Mouse (Mus musculus): ENCODE results near the gene Gm17067.
A peak's percentile ranks its signal among the peaks of the same experiment; 100 is the strongest.
"Not testable (repeated sequence)": the region's sequence is repeated elsewhere in the genome, so short reads cannot be mapped to it uniquely, and the experiment has no call there.

The Gm17067 gene

DNA sequence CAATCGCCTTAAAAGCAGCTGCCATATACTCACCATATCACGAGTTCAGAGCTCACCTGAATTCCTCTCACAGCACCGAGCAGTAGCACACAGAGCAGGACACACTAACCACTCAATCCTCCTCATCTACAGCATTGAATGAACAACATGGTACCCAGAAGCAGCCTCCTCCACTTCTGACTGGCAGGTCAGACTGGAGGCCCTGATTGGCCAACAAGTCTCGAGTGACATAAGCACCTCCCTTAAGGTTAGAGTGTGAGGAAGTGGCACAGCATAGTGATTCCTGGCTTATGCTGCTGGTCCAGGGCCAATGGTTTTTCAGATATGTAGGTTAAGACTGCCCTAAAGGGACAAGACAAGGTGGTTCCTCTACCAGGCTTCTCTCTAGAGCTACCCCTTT lies at the start of gene Gm17067:
Gene Gm17067 (minus strand): TSS at position 101 of the 400 bp plus-strand sequence.
- not testable (repeated sequence) for DNase-seq (ENCODE audit: low read depth, low spot score)

DNA sequence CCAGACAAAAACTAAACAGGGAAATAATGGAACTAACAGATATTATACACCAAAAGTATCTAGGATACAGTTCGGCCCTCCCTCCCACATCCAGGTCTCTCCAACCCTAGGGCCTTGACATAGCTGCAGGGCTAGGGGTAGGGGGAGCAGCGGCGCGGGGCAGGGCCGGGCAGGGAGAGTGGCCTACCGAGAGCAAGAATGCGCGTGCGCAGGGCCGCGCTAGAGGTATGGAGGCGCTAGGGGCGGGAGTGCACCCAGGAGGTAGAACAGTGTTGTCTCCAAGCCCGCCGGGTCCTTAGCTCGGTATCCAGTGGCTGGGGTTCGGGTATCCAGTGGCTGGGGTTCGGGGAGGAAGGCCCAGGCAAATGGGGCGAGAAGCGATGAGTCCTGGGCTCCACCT lies 23.0 kb upstream of the Gm17067 start:
- no peak for DNase-seq (ENCODE audit: low read depth, low spot score)

DNA sequence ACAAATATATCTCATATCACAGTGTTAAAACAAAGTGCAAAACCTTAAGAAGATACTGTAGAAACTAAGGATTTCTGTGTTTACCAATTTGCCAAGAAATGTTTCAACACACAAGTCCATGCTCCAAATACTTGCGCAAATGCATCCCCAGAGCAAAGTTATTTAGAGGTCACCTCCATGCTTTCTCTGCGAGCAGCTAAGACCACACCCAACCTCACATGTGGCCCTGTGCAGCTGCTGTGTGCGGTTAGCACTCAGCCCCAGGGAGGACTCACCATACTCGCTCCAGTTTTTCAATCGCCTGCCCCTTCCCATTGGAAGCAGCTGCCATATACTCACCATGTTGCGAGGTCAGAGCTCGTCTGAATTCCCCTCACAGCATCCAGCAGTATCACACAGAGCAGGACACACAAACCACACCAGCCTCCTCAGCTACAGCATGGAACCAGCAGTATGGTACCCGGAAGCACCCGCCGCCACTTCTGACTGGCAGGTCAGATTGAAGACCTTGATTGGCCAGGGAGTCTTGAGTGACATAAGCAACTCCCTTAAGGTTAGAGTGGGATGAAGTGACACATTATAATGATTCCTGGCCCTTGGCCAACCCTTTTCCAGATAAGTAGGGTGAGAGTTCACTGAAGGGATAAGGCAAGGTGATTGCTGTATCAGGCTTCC lies 11.9 kb upstream of the Gm17067 start:
- no peak for DNase-seq (ENCODE audit: low read depth, low spot score)

DNA sequence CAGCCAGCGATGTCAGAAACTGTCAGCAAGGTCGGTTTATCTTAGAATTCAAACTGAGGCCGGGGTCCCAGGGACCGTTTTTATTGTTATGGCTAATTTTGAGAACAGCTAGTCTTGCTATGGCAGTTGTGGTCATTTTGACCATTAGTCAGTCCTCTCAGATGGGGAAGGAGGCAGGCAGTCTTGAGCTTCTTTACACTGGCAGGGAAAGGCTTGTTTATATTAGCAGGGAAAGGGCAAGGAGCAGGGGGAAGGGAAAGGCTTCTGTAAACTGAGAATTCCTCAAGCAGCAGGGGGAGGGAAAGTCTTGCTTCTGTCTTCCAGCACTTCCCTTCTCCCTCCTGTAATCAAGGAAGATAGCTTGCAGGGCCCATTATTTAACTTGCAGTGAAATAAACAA lies 33.6 kb downstream of the Gm17067 start:
- DNase-seq (ENCODE audit: low read depth, low spot score), result not testable (repeated sequence)

DNA sequence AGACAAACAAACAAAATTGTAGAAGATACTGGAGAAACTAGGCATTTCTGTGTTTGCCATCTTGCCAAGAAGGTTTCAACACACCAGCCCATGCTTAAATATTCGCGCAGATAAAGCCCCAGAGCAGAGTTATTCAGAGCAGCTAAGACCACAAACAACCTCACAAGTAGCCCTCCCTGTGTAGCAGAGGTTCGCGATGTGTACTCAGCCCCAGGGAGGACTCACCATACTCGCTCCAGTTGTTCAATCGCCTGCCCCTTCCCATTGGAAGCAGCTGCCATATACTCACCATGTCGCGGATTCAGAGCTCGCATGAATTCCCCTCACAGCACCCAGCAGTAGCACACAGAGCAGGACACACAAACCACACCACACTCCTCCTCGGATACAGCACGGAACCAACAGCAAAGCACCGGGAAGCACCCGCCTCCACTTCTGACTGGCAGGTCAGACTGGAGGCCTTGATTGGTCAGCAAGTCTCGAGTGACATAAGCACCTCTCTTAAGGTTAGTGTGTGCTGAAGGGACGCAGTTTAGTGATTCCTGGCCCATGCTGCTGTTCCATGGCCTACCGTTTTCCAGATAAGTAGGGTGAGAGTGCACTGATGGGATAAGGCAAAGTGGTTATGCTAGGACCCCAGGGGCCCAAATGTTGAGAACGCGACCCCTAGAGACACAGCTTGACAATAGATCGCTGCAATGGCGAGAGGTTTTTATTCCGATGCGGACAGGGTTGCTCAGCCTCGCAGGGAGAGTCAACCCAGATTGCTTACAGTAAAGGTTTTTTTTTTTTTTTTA lies 34.3 kb downstream of the Gm17067 start, which contains the start of gene Zfp975:
Gene Zfp975 (minus strand): TSS at position 381 of the 797 bp plus-strand sequence.
- peak; percentile 69 for DNase-seq (ENCODE audit: low read depth, low spot score)

DNA sequence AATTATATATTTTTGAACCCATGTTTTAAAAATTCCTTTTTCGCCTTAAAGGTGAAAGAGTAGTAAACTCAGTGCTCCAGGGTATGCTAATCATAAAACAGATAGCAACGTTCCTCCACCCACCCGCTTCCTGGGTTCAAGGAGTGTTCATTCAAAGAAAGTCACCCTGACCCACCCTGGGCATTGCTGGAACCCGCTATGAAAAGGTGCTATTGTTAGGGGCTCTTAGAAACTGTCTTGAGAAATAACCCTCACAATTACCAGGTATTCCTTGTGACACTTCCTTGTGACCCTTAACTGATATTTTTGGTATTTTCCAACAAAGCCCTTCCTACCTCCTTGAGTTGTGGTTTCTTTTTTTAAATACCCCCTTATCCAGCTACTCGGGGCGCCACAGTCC lies 46.7 kb downstream of the Gm17067 start:
- DNase-seq (ENCODE audit: low read depth, low spot score), result not testable (repeated sequence)

DNA sequence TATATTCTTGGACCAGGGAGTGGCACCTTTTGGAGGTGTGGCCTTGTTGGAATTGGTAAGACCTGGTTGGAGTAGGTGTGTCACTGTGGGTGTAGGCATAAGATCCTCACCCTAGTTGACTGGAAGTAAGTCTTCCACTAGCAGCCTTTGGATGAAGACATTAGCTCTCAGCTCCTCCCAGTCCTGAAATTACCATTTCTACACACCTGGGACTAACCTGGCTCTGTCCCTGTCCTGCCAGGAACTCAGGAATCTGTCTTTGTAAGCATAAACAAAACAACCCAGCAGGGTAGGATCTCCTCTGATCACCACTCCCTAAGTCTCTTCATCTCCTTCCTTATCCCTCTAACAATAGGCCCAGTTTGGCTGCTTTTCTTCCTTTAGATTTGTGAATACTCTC lies 47.2 kb downstream of the Gm17067 start:
- DNase-seq (ENCODE audit: low read depth, low spot score), result not testable (repeated sequence)

DNA sequence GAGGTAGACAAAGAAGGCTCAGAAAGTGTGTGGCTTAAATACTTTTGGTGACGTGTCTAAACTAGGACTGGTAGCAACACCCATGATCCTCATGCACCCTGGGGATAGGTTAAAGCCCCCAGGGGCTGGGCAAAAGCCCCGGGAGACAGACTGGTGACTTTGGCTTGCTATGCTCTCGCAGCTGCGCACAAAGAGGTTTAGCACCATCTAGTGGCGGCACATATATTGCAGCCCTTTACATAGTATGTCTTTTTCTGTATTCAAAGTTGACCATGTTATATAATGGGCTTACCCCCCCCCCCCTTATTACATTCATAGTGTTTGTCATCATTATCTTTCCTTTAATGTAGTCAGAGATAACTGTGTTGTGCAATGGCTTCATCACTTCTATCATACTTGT lies 66.7 kb downstream of the Gm17067 start:
- DNase-seq (ENCODE audit: low read depth, low spot score), result peak; percentile 1

Data from CD4-positive, CD25-positive, alpha-beta regulatory T cell, adult 2 months (primary cell).